Mouse (Mus musculus) forebrain, embryonic 11.5 days (tissue): ENCODE measurements around the gene Rftn1. TPM values are rescaled to one million over a fixed set of nuclear protein-coding genes. Genes with fewer than 3 reads are reported as not detected.

Experiments
- ATAC-seq: fragments of 200-750 bp; cut with Nextera tagmentation; replicated peaks from 2 replicates; pipeline ENCODE4 v1.8.0; 2017; ENCODE audit warnings: moderate TSS enrichment; ENCODE audit not compliant: low FRiP score
- DNase-seq: peaks from one replicate; pipeline ENCODE4 v3.0.0-alpha.2; 2017; ENCODE audit warnings: low spot score
- H3K27ac ChIP-seq: fragments of 300-500 bp; sonication (generic); 2 replicates; pipeline ENCODE4 v1.5.1; 2014; ENCODE audit warnings: low read depth, low read length
- H3K27me3 ChIP-seq: fragments of 300-500 bp; sonication (generic); 2 replicates; pipeline ENCODE4 v1.6.1; 2014; ENCODE audit warnings: mild to moderate bottlenecking, low read length, mixed read lengths; ENCODE audit not compliant: control insufficient read depth, insufficient read depth
- H3K36me3 ChIP-seq: fragments of 300-500 bp; sonication (generic); 2 replicates; pipeline ENCODE4 v1.6.1; 2014; ENCODE audit warnings: mild to moderate bottlenecking, low read length, moderate library complexity, mixed read lengths; ENCODE audit not compliant: control insufficient read depth, insufficient read depth
- H3K4me1 ChIP-seq: fragments of 300-500 bp; sonication (generic); replicated peaks from 2 replicates; pipeline ENCODE4 v1.6.1; 2014; ENCODE audit warnings: low read length, mixed read lengths; ENCODE audit not compliant: control insufficient read depth, insufficient read depth
- H3K4me2 ChIP-seq: fragments of 300-500 bp; sonication (generic); 2 replicates; pipeline ENCODE4 v1.6.1; 2014; ENCODE audit warnings: low read depth, mild to moderate bottlenecking, low read length, moderate library complexity, mixed read lengths; ENCODE audit not compliant: severe bottlenecking
- H3K4me3 ChIP-seq: fragments of 300-500 bp; sonication (generic); 2 replicates; pipeline ENCODE4 v1.5.1; 2014; ENCODE audit warnings: low read depth, low read length
- H3K9ac ChIP-seq: fragments of 300-500 bp; sonication (generic); 2 replicates; pipeline ENCODE4 v1.6.1; 2014; ENCODE audit warnings: low read length
- H3K9me3 ChIP-seq: fragments of 300-500 bp; sonication (generic); 2 replicates; pipeline ENCODE4 v1.6.1; 2016; ENCODE audit warnings: low read length, mixed read lengths; ENCODE audit not compliant: control insufficient read depth
- WGBS: fragments of 180-500 bp; shearing (Covaris S2); extraction: QIAGEN DNeasy Blood & Tissue Kit; methylation state at CpG from one replicate; pipeline ENCODE4 v1.1.7; 2014; 5-methylcytosine and 5-hydroxymethylcytosine counted together
- polyA plus RNA-seq: library from polyadenylated mRNA; unstranded; fragments of >200 nt; fragmentation: Nextera tagmentation; extraction: Ambion mirVana; gene quantifications from 2 replicates; pipeline ENCODE4 v1.2.1, GENCODE M21; 2014

Rftn1 gene
- polyA plus RNA-seq, 1 experiment from 2014 or later = 11.6 TPM

DNA sequence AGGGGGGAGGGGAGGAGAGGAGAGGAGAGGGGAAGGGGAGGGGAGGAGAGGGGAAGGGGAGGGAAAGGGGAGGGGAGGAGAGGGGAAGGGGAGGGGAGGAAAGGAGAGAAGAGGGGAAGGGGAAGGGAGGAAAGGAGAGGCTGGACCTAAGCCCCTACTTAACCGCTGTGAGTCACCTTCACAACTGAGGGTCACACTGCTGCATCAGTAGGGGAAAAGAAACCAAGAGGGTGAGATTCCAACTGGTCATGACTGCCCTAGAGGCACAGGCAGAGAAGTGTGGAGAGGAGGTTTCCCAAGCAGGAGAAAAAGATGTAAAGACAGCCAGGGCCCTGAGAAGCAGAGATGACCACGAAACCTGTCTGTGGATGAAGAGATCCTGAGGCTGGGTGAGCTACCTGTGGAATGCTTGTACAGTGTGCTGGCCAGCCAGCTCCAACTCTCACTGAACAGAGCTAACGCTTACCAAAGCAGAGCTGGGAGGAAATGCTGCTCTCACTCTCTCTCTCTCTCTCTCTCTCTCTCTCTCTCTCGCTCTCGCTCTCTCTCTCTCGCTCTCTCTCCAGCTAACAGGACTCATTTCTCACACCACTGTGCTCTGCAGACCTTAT lies 19.4 kb downstream of the Rftn1 start:
- Histone ChIP-seq H3K4me3 (no peak overlapping the region), H3K9ac (no peak overlapping the region), H3K9me3 (no peaks in the 10 kb centered on the region), H3K4me1 (no peaks in the 10 kb centered on the region), H3K27me3 (no peaks in the 10 kb centered on the region), H3K4me2 (no peak overlapping the region), H3K36me3 (no peaks in the 10 kb centered on the region), H3K27ac (no peak overlapping the region)
- no peak for DNase-seq
- 72% methylated on average over 6 of the region's 6 CpGs for WGBS
- ATAC-seq = no peak

DNA sequence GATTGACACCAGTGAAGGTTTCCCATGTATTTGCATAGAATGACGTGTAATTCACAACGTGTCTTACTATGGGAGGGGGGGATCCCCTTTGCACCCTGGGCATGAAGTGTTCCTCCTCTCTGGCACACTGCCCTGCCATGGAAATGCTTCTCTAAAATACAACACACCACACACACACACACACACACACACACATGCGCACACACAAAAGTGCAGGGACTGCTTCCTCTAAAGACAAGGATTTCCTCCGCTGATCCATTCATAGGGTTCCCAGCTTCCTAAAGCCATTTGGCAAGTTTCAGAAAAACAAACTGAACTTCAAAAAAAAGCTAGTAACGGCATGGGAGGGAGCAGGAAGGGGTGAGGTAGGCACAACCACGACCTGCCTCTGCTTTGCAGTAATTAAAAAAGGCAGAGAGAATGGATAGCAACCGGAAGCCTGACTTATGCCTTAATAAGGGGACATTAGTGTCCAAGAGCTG lies 20.5 kb downstream of the Rftn1 start:
- WGBS = 74% methylated on average over 7 of the region's 7 CpGs
- H3K27me3 ChIP-seq = no peaks in the 10 kb centered on the region
- no peak overlapping the region for H3K9ac ChIP-seq
- H3K4me1 ChIP-seq = no peaks in the 10 kb centered on the region
- no peaks in the 10 kb centered on the region for H3K9me3 ChIP-seq
- DNase-seq = no peak
- no peak overlapping the region for H3K4me3 ChIP-seq
- no peak overlapping the region for H3K4me2 ChIP-seq
- H3K36me3 ChIP-seq = no peaks in the 10 kb centered on the region
- ATAC-seq = no peak
- H3K27ac ChIP-seq = no peak overlapping the region

DNA sequence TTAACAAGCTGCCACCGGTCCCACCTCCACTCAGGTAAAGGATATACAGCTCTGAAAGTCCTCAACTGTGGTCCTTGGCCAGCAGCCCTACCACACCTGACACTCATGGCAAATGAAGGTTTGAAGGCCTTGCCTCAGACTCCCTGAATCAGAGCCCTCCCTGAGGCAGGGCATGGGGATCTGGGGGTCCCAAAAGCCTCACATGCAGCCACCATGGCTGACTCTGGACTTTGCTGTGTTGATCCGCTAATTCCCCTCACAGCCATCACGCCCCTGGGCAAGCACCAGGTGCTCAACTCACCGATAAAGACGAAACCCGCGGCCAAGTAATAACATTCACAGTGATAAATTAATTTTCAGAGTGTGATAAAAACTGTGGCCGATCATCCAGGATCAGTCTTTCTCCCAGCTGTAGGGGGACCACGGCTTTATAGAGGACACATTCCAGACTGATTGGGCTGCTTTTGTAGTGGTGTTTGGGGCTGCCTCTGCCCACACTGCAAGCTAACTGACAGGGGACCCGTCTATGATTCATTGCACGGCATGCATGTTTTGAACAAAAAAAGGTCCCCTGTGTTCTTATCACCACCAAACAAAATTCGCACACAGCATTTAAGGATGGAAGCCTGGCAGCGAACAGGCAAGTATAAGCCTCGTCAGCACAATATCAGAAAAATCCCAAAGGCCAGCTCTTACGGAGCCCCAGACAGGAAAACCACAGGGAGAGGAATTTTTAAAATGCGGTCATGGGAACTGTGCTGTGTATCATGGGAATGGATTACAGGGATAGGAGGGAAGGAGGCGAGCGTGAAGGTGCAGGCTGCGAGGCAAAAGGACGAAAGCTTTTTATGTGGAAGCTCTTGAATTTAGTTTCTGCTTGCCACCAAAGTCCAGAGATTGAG lies 29.3 kb downstream of the Rftn1 start:
- Histone ChIP-seq H3K27me3 (no peaks in the 10 kb centered on the region), H3K4me1 (no peaks in the 10 kb centered on the region), H3K27ac (no peak overlapping the region), H3K9me3 (no peaks in the 10 kb centered on the region; the same call in 1 of the 2 replicates), H3K4me3 (no peak overlapping the region), H3K36me3 (no peaks in the 10 kb centered on the region), H3K9ac (no peak overlapping the region), H3K4me2 (no peak overlapping the region)
- no peak for ATAC-seq
- DNase-seq = no peak
- 84% methylated on average over 20 of the region's 20 CpGs for WGBS

DNA sequence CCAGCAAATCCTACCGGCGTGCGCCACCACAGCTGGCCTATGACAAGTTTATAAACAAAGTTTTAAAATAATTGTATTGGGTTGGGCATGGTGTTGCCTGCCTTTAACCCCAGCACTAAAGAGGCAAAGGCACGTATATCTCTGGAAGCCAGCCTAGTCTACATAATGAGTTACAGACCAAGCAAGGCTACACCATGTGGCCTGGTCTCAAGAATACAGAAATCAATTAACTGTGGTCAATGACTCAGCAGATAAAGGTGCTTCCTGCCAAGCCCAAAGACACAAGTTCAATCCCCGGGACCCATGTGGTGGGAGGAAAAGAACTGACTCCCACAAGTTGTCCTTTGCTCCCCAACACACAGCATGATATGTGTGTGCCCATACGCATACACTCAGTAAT lies 30.1 kb downstream of the Rftn1 start:
- Histone ChIP-seq H3K9ac (no peak overlapping the region), H3K4me2 (no peak overlapping the region)
- ATAC-seq = no peak

DNA sequence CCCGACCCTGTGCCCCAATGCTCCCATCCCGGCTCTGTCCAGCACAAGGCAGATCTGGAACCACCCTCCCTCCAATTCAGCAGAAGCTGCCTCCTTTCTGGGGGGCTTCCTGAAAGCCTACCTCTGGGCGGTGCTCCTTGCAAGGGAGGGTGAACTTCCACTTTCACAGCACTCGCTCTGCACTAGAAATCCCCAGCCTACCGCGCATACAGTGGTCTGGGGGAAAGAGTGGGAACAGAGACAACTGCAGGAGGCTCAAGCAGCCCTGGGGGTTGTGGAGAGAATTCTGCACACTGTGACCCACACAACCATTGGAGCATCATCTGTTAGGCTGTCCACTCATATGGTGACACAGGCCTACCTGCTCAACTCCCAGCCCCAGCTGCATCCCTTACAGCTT lies 30.7 kb downstream of the Rftn1 start:
- H3K27ac ChIP-seq = no peak overlapping the region
- 85% methylated on average over 6 of the region's 6 CpGs for WGBS
- ATAC-seq = no peak

More for the DNA sequence above, 30.1 kb downstream of the Rftn1 start:
- Histone ChIP-seq H3K4me1 (no peaks in the 10 kb centered on the region), H3K4me3 (no peak overlapping the region), H3K36me3 (no peaks in the 10 kb centered on the region), H3K9me3 (no peaks in the 10 kb centered on the region; the same call in 1 of the 2 replicates), H3K27me3 (no peaks in the 10 kb centered on the region), H3K27ac (no peak overlapping the region)
- 90% methylated on average over 6 of the region's 6 CpGs for WGBS
- no peak for DNase-seq

DNA sequence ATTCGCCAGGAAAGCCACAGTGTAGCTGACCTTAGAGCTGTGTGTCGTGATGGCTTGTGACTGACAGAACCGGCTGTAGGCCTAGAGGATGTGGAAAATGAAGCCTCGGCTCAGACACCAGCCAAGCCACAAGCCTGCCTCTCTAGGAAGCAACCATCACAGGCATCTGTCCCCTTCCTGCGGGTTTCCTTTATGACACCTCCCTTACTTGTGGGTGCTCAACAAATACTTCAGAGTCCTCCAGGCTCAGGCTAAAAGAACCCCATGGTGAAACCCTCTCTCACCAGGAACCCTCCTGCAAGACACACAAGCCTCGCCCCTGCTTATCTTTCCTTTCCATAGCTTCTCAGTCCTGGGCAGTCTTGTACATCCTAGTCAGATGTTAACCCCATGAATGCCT lies 31.9 kb downstream of the Rftn1 start:
- Histone ChIP-seq H3K9me3 (no peaks in the 10 kb centered on the region), H3K4me2 (no peak overlapping the region)

More for the DNA sequence above, 30.7 kb downstream of the Rftn1 start:
- Histone ChIP-seq H3K4me3 (no peak overlapping the region), H3K4me1 (no peaks in the 10 kb centered on the region), H3K9ac (no peak overlapping the region), H3K36me3 (no peaks in the 10 kb centered on the region), H3K4me2 (no peak overlapping the region), H3K9me3 (no peaks in the 10 kb centered on the region; the same call in 1 of the 2 replicates), H3K27me3 (no peaks in the 10 kb centered on the region)
- no peak for DNase-seq

DNA sequence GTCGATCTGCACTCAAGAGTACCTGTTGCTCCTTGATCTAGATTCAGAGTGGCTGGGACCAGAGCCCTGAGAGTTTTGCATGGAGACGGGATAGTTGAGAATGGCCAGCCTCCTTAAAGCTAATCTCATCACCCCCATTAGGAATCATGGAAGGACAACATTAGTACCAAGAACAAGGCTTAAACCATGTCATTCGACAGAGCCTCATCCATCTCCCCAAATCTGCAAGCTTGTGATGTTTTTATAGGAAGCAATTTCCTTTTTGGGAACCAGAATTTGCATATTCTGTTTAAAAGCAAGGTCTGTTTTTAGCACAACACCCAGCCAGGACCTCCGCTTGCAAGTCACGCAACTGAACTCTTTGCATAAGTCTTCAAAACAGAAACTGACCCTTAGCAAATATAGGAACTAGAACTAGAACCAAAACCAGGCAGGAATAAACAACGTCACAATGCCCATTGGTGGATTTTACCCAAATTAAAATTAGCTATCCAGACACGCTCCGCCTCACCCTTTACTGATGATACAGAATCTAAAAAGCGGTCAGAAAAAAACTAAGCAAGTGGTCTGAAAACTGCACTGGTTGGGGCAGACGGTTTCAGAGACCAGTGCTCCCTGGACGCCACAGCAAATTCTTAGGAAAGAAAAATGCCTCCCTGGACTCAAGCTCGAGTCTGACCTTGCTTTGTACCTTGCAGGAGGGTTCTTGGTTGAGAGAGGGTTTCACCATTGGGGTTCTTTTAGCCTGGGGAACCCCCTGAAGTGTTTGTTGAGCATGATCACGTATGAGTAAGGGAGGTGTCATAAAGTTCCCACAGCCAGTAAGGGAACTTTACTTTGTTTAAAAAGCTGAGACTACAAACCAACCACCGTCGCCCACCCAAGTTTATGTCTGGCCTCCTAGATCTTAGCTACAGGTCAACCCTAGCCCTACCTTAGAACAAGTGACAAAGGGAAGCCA lies 33.0 kb downstream of the Rftn1 start:
- H3K4me1 ChIP-seq = no peaks in the 10 kb centered on the region
- H3K27ac ChIP-seq = no peak overlapping the region
- H3K4me2 ChIP-seq = no peak overlapping the region
- DNase-seq (no peak), ATAC-seq (no peak)
- 89% methylated on average over 15 of the region's 15 CpGs for WGBS
- no peaks in the 10 kb centered on the region for H3K27me3 ChIP-seq
- H3K9me3 ChIP-seq = no peaks in the 10 kb centered on the region
- H3K36me3 ChIP-seq = no peaks in the 10 kb centered on the region
- no peak overlapping the region for H3K4me3 ChIP-seq
- H3K9ac ChIP-seq = no peak overlapping the region

More for the DNA sequence above, 31.9 kb downstream of the Rftn1 start:
- Histone ChIP-seq H3K27ac (no peak overlapping the region), H3K27me3 (no peaks in the 10 kb centered on the region), H3K4me3 (no peak overlapping the region), H3K9ac (no peak overlapping the region), H3K4me1 (no peaks in the 10 kb centered on the region), H3K36me3 (no peaks in the 10 kb centered on the region)
- no peak for ATAC-seq
- 92% methylated on average over 6 of the region's 6 CpGs for WGBS
- no peak for DNase-seq

DNA sequence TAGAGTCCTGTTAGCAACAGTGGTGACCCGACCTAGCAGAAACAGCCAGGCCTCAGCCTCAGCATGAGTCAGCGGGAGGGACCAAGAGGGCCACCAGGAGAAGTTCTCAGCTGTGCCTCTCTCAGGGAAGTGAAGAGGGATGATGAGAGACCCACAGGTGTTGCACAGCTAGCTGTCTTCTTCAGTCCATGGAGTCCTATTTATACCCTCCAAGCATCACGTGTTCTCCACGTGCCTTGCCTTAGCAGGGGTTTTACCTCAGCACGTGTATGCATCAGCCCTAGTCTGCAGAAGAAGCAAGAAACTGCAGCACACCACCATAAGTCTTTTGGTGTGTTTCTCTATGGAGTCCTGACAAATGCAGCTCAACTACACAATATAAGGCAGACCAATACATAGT lies 38.4 kb downstream of the Rftn1 start:
- no peak overlapping the region for H3K4me3 ChIP-seq
- no peak overlapping the region for H3K27ac ChIP-seq
- H3K9ac ChIP-seq = no peak overlapping the region
- DNase-seq (no peak), ATAC-seq (no peak)
- 0 out of 2 replicates have a peak, but pooled peaks cover 2% of the 10 kb centered on the region for H3K4me1 ChIP-seq
- H3K9me3 ChIP-seq = no peaks in the 10 kb centered on the region
- 88% methylated on average over 5 of the region's 5 CpGs for WGBS
- H3K27me3 ChIP-seq = no peaks in the 10 kb centered on the region
- H3K36me3 ChIP-seq = no peaks in the 10 kb centered on the region
- no peak overlapping the region for H3K4me2 ChIP-seq
